Mouse (Mus musculus): ENCODE measurements around the gene Nkx2-2.

Gene Nkx2-2

DNA sequence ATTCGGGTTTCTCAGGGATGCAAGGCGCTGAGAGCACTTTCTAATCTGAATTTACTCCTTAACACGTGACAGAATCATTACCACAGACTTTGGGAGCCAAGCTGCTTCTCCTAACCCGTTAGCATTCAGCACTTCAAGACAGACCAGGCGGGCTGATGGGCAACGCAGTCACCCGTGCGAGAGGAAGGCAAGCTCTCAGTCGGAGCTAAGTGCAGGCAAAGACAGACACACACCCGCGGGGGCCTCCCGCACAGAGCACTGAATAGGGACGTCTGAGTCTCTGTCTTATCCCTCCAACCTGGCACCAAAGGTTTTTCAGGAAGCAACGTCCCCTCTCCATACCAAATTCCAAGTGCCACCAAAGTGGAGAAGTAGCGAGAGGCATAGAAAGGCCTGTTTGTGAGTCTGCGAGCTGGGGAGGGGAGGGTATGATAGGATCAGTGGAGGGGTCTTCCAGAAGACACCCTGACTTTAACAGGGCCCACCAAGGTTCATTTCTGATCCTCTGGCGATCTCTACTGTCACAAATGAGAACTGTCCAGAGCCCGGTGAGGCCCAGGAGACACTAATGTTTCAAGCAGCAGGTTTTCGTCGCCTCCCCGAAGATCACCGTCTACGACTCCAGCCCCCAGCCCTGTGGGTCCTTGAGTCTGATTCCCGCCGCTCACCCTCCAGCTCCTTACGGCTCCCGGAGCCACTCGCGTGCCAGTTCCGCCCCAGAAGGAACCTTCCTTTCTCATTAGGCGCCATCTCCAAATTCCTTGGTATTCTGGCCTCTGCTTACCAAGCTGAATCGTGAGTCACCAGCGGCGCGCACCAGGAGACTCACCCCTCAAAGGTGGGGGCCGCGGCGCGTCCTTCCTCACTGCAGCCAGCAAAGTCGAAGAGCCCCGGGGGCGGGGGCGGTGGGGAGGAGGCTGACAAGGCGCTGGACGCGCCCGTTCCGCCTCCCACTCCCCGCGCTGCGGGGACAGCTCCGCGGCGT, at the start of gene Nkx2-2:
Nkx2-2 (minus strand) TSS at position 973 of the 985 bp plus-strand sequence.
- no peak for DNase-seq

DNA sequence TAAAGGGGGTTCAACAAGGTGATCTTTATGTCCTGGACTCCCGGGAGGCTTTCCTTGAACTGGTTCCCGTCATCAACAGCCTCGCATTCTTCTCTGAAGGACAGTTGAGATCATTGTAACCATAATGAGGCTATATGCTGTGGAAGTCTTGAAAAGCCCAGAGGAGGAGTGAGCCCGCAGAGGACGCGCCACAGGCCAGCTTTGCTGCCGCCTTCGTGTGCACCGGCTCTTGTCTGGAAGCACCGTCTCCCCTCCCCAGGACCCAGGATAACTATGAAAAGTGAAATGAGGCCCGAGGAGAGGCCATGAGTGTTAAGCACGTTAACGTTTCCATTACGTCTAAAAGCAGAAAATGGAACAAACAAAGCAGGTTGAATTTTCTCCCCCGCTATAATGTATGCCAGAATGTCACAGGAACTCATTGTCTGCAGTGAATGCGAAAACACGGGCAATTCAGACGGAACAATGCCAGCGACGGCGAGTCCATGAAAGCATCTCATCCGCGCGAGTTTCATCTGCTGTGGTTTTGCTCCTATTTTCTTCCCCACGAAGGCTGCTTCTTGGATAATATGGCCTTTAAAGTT, 41.8 kb upstream of the Nkx2-2 start:
- no peak for DNase-seq

DNA sequence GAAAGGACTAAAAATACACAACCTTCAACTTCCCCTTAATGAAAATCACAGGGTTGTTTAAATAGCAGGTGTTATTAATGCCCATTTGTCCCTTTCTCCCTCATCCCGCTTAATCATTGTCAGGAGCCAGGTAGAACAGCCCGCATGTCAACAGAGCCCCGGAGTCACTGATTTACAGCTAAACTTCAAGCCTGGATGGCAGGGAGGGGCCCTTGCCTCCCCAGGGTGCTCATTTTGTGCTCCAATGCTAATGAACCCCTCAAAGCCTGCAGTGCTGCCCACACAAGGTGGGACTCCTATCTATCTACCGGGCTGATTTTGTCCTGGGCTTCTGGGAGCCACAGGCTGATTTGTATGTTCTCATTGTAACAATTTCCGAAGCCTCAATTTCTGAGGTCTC, 37.1 kb upstream of the Nkx2-2 start:
- no peak for DNase-seq

DNA sequence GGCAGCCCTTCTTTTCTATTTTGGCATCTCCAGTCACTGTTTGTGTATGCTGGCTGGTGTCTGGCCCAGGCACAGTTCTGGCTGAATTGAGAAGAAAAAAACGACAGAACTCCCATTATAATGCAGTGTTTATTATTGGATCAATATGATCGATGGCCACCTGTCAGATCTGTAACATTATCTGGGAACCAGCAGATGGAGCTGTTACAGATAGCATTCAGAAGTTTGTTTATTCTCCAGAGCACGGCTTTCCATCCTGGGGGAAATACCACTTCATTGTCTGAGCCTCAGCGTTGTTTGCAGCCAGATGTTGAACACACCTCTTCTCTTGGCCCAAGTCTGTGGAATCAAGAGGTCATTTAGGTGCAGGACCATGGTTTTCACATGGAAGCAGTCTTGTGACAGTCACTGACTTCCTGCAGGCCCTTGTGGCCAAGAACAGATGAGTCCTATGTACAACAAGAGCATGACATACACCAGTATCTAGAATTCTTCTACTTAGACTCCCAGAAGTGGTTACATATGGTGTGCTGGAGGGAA, 11.1 kb upstream of the Nkx2-2 start:
- no peak for DNase-seq

DNA sequence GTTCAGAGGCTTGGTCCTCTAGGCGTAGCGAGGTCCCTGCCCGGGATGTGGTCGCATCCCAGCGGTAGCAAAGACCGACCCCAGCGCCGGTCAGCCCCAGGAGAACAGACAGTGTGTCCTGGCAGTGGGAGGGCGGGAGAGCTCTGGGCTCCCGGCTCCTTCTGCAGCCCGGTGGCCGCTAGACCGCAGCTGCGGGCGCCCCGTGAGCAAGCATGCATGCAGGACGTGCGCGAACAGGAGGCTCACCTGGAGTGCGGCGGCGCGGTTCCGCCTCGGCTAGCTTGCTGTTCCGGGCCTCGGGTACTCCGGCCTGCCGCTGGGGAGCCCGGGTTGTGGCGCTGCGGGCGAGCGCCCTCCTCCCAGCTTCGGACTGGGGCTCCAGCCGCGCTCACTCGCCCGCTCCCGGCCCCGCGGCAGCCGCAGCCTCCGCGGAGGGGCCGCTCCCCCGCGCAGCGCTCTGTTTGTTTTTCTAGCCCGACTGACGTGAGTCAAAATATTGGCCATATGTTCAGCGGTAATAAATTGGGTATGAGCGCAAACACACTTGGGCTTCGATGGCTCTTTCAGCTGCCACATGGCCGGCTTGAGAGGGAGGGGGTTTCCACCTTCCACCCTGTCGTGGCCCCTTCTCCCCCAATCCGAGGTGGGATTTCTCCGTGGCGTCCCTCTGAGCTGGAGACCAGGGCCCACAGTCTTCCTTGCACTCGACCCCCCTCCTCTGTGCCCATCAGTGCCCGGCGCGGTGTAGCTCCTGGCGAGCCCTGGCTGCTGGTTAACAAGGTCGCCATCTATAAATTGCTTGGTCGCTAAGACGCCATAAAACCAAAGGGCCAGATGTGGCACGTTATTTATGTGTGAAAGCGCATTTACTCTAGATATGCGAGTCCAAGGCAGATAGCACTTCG, 920 bp upstream of the Nkx2-2 start:
- DNase-seq, result no peak

DNA sequence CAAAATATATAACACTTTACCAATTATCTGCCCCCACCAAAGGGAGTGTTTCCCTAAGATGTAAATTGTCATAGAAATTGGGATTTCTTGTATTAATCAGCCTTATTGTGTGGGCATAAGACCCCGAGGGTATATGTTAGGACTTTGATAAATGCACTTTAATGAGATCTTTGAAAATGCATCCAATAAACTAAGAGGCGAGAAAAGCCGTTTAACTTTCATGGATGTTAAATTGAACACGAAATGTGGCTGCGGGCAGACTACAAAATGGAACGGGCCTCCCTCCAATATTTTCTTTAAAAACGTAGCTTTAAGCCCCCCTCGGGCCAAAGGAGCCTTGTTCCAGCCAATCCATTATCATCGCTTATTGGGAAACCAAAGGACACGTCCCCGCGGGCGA, 1.3 kb downstream of the Nkx2-2 start:
- DNase-seq, result no peak

DNA sequence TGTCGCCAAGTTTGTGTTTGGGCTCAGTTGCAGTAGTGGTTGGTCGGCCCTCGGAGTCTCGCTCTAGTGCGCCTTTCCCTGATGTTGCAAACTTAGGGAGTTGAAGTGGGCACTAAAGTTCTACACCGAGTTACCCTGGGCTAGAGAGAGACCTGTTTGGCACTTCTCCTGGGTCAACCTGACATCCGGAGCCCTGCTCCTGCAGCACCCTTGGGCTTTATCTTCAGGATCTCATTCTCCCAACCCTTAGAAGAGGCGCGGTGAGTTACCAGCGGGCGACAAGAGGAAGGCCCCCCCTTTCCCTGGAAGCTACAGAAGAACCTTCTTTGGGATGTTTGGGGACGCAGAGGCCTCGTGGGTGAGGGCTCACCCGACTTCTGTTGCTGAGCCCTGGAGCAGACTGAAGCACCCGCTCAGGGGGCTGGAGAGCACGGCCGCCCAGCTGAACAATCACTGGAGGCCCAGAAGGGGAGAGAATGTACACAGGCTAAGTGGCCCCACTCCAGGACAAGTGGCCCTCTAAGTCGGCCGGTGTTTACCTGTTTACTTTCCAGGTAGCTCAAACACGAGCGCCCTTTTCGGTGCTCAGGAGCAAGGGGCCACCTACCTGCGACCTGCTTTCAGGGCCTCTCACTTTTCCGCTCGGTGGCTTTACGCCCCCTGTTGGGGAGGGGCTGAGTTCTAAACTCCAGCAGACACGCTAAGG, 3.6 kb downstream of the Nkx2-2 start:
- DNase-seq, result no peak

GRCm38 (mm10) chr2:147189546-147190315, 4.3 kb downstream of the Nkx2-2 start:
- no peak for DNase-seq

DNA sequence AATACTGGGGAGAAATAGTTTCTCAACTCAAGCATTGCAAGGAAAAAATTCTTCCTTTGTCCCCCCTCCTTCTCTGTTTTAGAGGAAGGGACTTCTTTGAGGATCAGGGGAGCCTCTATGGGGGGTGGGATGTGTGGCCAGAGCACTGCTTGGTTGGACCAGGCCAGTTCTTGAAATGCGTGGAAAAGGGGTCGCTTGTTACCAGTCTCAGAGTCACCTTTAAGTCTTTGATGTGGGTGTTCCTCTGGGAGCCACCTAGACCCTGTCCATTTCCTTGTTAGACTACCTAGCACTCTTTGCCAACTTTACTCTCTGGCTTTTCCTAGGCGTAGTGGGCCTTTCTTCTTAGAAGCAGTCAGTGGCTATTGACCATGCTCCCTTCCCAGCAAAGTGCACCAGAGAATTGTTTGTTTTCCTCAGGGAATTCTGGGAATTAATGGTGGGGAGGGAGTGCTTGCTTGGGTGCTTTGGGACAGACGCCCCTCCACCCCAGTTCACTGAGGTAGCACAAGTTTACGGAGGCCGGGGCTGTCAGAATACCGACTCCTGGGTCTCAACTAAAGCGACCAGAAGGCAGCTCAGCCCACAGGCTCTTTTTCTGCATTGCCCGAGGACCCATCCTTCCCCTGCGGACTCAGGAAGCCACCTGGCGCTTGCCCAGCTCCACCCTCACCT, 5.0 kb downstream of the Nkx2-2 start:
- no peak for DNase-seq

DNA sequence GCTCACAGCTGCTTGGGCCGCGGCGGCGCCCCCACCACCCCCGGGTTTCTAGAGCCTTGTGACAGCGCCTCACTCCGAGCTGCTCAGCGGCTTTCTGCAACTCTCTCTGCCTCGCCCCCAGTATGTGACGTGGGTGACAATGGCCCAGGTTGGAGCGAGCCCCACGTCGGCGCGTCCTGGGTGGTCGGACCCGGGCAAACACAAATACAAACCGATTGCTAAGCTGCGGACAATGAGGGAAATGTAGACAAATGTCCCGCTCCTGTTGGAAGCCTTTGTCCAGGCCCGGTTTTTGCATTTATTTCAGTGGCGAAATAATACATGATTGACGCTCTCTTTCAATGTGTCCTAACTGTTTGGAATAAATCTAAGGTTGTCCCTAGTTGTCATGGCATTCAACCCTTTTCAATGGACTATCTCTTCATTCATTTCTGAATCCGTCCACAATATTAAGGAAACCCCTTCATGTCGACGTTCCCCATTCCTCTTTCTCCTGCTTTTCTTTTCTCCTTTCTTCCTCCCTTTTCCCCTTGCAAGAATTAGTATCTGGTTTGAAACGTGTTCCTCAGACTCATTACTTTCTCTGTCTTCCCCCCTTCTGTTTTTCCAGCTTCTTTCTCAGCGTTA, 5.9 kb downstream of the Nkx2-2 start:
- no peak for DNase-seq

GRCm38 (mm10) chr2:147187061-147187870, 6.8 kb downstream of the Nkx2-2 start:
- DNase-seq, result no peak

DNA sequence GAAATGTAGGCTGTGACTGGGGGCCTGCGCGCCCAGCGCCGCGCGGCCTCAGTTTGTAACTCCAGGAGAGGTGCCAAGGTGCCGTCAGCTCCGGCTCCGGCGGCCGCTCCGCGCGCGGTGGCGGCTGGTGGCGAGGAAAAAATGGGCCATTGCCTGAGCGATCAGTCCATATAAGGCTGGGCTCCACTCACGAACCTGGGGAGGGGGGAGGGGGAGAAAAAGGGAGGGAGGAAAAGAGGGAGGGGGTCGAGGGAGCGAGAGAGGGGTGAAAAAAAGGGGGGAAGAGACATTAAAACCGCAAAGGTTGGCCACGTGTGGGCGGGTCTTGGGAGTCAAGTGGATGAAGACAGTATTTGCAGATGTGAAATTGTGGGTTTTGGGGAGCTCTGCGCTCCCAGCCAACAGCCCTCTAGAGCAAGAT, 7.8 kb downstream of the Nkx2-2 start:
- DNase-seq, result no peak

DNA sequence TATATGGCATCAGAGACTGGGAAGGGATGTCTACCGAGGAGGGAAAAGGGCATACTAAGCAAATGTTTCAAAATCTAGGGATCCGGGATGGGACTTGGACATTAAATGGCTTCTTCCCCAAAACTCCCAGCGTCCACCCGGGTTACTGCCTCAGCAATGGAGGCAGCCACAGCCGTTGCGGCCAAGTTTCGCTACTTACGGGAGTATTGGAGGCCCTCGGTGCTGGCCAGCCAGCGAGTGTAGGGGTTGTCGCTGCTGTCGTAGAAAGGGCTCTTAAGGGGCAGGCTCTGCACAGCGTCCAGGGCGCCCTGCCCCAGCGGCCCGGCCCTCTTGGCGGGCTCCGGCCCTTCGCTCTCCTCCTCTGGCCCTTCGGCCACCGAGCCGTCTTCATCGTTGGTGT, 8.5 kb downstream of the Nkx2-2 start:
- DNase-seq, result no peak

DNA sequence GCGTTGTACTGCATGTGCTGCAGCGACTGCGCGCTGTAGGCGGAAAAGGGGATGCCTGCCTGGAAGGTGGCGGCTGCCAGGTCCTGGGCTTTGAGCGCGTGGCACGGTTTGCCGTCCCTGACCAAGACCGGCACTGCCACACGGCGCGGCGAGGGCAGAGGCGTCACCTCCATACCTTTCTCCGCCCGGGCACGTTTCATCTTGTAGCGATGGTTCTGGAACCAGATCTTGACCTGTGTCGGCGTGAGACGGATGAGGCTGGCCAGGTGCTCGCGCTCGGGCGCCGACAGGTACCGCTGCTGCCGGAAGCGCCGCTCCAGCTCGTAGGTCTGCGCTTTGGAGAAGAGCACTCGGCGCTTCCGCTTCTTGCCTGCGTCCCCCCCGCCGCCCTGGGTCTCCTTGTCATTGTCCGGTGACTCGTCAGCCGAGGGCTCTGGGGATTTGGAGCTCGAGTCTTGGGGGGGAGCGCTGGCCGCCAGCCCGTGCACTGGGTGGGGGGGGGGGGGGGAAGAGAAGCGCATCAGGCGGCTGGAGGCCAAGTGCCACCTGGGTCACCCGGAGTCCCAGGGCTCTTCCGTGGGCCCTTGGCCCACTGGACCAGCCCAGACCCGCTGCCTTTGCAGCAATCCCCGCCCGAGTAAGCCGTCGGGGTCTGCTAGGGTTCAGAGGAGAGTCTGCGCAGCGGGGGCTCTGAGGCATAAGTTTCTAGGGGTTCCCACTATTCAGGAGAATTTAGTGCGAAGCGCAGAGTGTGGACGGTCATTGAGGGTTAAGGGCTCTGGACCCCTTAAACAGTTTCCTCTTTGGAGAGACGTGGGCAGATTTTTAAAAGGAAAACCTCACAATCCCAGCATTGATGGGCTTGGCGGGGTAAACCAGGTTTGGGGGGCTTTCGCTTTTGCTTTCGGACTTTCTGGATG, 9.7 kb downstream of the Nkx2-2 start:
- DNase-seq, result no peak

GRCm38 (mm10) chr2:147183521-147183920, 10.5 kb downstream of the Nkx2-2 start:
- no peak for DNase-seq

- no peak for DNase-seq
Measured at GRCm38 (mm10) chr2:147182709-147183260, 11.3 kb downstream of the Nkx2-2 start.

DNA sequence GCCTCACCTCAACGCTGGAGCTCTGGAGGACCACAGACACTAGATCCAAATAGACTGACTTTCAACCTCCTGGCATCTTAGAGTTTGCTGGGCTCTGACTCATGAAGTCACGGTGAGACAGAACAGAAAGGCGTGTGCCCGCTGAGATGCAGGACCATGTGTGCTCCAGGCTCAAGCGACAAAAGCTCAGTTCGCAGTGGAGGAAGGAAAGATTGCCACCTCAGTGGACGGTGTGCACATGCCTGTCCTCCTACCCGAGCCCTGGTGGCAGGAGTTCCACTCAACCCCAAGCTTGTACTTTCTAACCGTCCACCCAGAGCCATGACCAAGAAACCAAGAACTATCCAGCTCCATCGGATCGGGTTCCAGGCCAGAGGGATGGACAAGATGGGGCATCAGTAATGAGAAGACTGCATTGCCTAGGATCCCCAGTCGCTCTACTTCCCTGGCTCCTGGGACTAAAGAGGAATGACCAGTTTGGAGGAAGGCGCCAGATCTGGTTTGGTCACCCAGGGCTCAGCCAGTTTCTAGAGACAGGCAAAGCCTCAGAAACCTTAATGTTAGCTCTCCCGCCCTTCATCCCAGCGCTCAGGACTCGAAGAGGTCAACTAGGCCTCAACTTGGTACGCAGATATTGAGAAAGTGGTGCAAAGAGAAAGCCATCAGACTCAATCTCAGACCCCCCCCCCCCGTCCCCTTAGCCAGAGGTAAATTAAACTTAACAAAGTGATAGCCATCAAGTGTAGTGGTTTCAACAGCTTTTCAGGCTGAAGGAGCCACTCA, 11.9 kb downstream of the Nkx2-2 start:
- DNase-seq, result no peak
